Mouse (Mus musculus) liver, adult 2 months (tissue): Measurements from ENCODE around the gene Fam227a.

Source experiments
- CTCF ChIP-seq: fragments of 200-500 bp; IDR thresholded peaks from 2 replicates; pipeline ENCODE4 v1.5.1; 2011; ENCODE audit warnings: low read depth, low read length, control low read depth
- POLR2A ChIP-seq: fragments of 200-500 bp; IDR thresholded peaks from 2 replicates; pipeline ENCODE4 v1.6.1; 2011; ENCODE audit warnings: low read length, control low read depth; ENCODE audit not compliant: insufficient read depth; ENCODE audit errors: extremely low read depth

GRCm38 (mm10) chr15:79669195-79669594 lies 10.4 kb upstream of the Fam227a start:
- peak; percentile 35; the same call in 1 of the 2 replicates for TF ChIP-seq CTCF
- TF ChIP-seq POLR2A, result no peak
